Mouse (Mus musculus): ENCODE measurements around the gene 9830107B12Rik.

- no peak for TF ChIP-seq HCFC1 (IDR thresholded peaks at IDR 0.05; ENCODE audit: borderline replicate concordance, insufficient read depth, low read length)
- TF ChIP-seq ZNF384 (IDR thresholded peaks at IDR 0.05; ENCODE audit: low read depth, low read length), result no peak
- TF ChIP-seq CHD2 (IDR thresholded peaks at IDR 0.05; ENCODE audit: low read depth, low read length), result no peak
- TF ChIP-seq MAFK (IDR thresholded peaks at IDR 0.05; ENCODE audit: insufficient read depth, low read depth, low read length), result no peak
- no peak for TF ChIP-seq ZC3H11A (IDR thresholded peaks at IDR 0.05; ENCODE audit: borderline replicate concordance, low read depth, low read length)
Observed at GRCm38 (mm10) chr17:48192366-48192765, 46.3 kb upstream of the 9830107B12Rik start.
